Mouse (Mus musculus): ENCODE results near the gene Tap2.
A peak's percentile ranks its signal among the peaks of the same experiment; 100 is the strongest.

Gene Tap2

DNA sequence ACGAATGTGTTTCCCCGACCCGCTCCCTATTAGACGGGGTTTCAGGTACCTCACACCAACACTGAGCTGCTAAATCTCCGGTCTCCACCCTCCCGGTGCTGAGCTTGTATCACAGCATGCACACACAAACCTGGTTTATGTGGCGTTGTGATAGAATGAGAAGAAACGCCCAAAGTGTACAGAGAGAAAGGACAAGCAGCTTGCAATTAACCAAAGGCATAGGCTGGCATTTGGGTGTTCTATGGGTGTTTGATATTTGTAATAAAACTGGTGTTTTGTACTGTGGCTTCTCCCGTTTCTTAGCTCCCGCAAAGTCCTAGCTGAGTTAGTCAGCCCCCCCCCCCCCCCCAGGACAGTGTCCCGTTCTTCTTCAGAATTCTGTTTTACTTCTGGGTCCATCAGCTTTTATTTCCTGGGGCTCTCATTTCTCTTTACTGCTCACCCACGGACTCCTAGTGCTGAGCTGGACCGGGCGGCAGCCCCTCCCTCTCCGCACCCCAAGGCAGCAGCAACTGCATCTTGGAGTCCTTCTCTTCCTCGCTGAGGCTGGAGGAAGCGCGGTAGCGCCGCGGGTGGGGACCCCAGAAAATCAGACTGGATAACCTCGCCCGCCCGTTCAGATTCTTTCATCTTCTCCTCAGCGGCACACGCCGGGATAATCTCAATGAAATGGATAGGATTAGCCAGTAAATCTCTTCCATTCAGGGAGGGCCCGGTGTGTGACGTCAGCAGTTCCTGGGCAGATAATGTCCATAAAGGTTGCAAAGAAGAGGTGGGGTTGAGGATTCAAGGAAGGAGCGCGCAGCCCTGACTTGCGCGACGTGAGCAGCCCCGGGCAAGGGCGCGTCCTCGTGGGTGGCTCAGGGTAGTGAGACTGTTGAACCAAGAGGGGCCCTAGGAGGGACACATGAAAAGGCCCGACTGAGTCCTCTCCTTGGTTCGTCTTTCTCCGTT is 6.1 kb upstream of the Tap2 start, which contains the start of gene Psmb8:
Psmb8 (plus strand) TSS at position 781 of the 954 bp plus-strand sequence.
- DNase-seq, result peak; percentile 88

GRCm38 (mm10) chr17:34197904-34198520 is 5.3 kb upstream of the Tap2 start:
- DNase-seq, result no peak

DNA sequence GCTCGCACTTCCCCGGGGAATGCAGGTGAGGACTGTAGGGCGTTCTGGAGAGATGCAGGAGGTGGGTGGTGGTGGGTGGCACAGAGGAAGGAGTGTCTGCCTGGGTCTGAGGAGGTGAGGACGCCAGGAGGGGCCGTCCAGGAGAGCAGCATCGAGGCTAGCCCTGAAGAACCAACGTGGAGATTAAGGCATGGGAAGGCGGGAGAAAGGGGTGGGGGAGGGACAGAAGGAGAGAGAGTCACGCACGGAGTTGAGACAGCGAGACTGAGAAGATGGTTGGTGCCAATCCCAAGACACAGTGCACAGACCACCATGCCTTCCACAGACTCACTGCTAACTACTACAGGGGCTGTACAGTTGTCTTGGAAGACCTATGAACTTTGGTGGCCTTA is 4.8 kb upstream of the Tap2 start:
- DNase-seq, result no peak

DNA sequence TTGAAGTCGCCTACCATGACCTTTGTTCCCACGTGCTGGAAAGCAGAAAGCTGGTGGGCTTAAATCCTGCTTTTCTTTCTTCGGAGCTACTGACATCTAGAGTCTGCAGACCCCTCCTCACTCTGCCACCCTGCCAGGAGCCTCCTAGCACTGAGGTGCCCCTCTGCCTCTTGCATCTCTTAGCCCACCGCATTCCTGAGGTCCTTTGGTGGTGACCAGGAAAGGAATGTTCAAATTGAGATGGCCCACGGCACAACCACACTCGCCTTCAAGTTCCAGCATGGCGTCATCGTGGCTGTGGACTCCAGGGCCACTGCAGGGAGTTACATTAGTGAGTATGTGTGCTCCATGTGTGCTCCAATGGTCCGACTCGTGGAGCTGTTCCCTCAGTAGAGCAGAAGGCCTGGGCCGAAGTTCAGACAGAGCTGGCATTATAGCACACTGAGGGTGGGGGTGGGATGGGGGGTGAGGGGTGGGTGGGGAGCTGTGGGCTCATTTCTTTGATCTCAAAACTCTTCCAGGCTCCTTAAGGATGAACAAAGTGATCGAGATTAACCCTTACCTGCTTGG is 4.2 kb upstream of the Tap2 start:
- DNase-seq, result no peak

- DNase-seq, result no peak
These were observed 3.3 kb upstream of the Tap2 start for GRCm38 (mm10) chr17:34200047-34200446.

GRCm38 (mm10) chr17:34200772-34201505 is 2.4 kb upstream of the Tap2 start:
- no peak for DNase-seq

GRCm38 (mm10) chr17:34201506-34202055 is 1.7 kb upstream of the Tap2 start:
- no peak for DNase-seq

DNA sequence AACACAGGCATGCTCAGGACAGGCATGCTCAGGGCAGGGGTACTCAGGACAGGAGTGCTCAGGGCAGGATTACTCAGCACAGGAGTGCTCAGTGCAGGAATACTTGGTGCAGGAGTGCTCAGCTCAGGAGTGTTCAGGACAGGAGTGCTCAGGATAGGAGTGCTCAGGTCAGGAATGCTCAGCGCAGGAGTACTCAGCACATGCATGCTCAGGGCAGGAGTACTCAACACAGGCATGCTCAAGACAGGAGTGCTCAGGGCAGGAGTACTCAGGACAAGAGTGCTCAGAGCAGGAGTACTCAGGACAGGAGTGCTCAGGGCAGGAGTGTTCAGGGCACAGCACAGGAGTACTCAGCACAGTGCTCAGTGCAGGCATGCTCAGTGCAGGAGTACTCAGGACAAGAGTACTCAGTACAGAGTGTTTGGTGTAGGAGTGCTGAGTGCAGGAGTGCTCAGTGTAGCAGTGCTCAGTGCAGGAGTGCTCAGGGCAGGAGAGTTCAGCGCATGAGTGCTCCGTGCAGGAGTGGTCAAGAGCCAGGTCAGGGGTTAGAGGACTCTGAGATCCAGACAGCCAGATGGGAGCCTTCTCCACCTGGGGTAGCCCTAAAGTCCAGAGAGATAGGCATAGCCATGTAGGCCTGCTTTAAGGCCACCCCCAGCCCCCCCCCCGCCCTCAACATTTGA is 426 bp upstream of the Tap2 start:
- no peak for DNase-seq

- DNase-seq, result peak; percentile 85
These were observed 1.1 kb downstream of the Tap2 start for GRCm38 (mm10) chr17:34204303-34205010.

GRCm38 (mm10) chr17:34205021-34205745 is 1.9 kb downstream of the Tap2 start:
- DNase-seq, result no peak

DNA sequence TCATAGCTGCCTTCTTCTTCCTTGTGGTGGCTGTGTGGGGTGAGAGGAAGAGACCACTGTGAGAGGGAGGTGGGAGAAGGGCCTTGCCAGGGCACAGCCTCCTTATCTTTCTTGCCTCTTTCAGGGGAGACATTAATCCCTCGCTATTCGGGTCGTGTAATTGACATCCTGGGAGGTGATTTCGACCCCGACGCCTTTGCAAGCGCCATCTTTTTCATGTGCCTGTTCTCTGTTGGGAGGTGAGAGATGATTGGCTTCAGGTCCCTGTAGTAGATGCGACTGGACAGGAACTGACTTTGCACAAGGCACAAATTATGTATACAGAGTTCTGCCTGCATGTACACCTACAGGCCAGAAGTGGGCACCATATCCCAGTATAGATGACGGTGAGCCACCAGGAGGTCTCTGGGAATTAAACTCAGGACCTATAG is 2.4 kb downstream of the Tap2 start:
- no peak for DNase-seq

- DNase-seq, result no peak
These were observed 3.4 kb downstream of the Tap2 start for GRCm38 (mm10) chr17:34206731-34207130.

- DNase-seq, result no peak
These were observed 4.1 kb downstream of the Tap2 start for GRCm38 (mm10) chr17:34207456-34207855.

DNA sequence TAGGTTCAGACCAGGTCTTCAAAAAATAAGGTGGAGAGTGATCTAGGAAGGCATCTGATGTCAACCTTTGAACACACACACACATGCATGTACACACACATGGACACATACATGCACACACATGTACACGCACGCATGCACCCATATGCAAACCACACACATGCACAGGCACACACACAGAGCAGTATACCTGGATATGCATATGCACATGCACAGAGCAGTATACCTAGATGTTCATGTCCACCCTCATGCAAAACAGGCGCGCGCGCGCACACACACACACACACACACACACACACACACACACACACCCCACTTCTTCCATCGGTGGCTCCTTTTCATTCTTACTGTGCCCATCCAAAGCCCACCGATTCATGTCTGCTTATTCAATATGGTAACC is 4.5 kb downstream of the Tap2 start:
- DNase-seq, result no peak

DNA sequence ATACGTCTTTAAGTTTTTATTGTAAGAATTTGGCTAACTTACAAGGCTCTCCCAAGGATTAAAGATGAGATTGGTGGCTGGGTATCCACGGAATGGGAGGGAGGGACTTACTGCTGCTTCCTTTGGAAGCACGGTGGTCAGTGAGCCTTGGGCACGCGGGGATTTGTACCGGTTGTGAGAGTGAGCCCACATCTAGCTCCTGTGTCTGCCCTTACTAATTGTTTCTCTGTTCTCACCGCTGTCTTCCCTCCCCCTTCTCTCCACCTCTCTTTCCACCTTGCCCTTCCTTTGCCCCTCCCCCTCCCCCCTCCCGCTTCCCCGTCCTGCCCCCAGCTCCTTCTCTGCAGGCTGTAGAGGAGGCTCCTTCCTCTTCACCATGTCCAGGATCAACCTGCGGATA is 5.1 kb downstream of the Tap2 start:
- DNase-seq, result no peak

GRCm38 (mm10) chr17:34209680-34210079 is 6.4 kb downstream of the Tap2 start:
- no peak for DNase-seq

GRCm38 (mm10) chr17:34210599-34210998 is 7.3 kb downstream of the Tap2 start:
- DNase-seq, result no peak

DNA sequence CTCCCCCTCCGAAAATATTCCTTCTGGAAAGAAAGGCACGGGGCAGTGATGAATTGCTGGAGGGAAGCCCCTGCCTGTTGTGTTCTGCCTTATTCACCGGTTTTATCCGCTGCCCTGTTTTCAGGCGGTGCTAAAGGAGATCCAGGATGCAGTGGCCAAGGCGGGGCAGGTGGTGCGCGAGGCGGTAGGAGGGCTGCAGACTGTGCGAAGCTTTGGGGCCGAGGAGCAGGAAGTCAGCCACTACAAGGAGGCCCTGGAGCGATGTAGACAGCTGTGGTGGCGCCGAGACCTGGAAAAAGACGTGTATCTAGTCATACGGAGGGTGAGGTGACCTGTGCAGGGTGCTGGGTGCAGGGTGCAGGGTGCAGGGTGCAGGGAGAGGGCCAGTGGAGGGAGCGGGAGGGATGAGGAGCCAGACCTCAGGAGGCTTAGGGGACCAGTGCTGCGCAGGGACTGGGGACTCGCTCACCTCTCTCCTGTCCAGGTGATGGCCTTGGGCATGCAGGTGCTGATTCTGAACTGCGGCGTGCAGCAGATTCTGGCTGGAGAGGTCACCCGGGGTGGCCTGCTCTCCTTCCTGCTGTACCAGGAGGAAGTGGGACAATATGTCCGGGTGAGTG is 8.5 kb downstream of the Tap2 start:
- DNase-seq, result no peak

DNA sequence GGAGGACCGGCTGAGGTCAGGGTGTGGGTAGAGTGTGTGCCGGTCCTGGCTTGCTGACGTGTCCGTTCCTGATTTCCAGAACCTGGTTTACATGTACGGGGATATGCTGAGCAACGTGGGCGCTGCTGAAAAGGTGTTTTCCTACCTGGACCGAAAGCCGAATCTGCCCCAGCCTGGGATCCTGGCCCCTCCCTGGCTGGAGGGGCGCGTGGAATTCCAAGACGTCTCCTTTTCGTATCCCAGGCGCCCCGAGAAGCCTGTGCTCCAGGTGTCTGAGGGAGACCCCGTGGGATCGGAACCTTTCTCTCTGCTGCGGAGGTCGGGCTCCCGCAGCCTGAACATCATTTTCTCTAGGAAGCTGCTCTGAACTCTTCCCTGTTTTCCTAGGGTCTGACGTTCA is 10.6 kb downstream of the Tap2 start:
- DNase-seq, result no peak

DNA sequence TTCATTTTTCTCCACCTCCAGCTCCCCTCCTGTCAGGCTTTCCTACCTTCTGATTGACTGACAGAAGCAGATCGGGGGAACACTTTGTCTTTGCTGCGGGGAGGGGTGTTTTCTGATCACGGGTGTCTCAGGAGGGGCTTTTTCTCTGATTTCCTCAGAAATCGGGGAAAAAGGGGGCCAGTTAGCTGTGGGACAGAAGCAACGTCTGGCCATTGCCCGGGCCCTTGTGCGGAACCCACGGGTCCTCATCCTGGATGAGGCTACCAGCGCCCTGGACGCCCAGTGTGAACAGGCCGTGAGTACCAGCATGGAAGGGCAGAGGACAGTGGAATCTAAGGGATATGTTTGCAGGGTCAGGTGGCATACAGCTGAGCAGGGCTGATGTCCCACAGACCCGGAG is 11.8 kb downstream of the Tap2 start:
- no peak for DNase-seq

Measured in right cerebral cortex, postnatal 14 days (tissue).